Mouse (Mus musculus): ENCODE results near the gene Brpf3.

Gene Brpf3

DNA sequence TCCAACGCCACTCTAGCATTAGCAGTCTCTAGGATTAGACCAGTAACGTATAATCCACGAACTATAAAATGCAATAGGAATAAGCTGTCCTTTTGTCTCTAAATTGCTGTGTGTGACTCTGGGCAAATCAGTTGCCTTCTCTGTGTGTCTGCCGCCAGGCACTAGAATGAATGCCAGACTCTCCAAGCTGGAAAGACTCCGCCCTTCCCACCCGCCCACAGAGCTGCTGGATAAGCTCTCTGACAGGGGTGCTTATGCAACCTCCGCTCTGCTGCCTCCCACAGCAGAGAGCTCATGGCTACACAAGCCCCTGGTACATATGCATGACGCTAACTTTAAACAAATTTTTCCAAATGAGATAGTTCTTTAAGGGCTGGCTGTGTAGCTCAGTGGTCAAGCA lies 74.4 kb downstream of the Brpf3 start:
- DNase-seq: no peak

DNA sequence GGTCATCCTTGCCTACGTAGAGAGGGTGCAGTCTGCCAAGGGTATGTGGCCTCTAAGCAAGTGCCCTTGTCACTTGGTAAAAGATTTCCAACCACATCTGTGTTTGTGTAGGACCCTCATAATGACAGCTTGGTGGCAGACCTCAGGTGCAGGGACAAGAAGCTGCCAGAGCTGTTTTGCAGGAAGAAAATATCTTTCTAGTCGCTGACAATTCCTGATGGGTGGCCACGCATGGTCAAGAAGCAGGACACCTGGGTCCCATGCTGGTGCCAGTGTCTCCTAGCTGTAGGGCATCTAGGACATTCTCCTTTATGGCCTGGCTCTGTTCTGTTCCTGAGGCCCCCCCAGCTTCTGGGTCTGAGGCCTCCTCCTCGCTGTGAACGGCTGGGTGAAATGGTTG lies 75.4 kb downstream of the Brpf3 start:
- DNase-seq: no peak

DNA sequence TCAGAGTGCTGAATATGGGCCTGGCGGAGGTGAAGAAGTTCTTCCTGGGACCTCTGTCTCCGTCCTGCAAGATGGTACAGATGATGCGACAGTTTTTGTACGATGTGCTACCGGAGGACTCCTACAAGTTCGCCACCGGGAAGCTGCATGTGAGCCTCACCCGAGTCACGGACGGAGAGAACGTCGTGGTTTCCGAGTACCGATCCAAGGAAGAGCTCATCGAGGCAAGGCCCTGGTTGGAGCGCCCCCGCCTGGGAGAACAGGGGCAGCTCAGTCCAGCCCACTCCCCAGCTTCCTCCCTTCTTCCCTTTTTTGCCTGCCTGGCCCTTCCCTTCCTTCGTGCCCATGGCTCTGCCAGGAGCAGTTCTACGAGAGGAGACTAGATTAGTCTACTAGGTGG lies 75.9 kb downstream of the Brpf3 start:
- DNase-seq: peak; percentile 59

DNA sequence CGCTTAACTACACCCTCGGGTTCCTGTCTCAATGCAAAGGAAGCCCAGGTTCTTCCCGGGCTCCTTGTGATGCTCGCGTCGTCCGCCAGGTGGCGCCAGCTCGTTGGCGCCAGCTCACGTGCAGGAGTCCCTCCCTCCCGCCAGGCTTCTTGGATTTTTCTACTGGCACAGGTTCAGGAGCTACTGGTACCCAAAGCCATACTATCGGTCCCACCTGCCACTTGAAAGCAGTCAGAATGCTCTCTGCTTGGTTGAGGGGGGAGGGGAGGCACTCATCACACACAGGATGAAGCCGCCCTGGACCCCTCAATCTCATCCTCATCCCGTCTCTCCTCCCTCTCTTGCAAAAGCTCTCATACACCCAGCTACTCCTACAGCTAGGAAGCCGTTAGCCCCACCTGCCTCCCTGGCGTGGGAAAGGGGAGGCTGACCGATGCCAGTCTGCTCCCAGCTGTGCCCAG lies 79.1 kb downstream of the Brpf3 start:
- DNase-seq: peak; percentile 85

DNA sequence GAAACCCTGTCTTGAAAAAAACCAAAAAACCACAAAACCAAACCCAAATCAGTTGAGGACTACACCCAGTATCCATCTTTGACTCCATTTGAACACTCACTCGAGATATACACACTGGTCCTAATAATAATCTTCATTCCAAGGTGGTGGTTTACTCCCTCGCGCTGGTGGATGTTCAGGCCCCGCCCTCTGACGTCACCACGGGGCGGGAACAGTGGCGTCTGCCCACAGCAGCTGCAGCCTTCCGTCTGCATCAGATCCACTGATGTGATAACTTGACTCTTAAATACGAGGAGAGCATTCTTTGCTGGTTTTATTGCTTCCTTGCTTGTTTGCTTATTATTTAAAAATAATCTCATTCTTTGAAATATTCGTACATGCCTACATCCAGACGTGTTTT lies 81.4 kb downstream of the Brpf3 start:
- peak; percentile 85 for DNase-seq

DNA sequence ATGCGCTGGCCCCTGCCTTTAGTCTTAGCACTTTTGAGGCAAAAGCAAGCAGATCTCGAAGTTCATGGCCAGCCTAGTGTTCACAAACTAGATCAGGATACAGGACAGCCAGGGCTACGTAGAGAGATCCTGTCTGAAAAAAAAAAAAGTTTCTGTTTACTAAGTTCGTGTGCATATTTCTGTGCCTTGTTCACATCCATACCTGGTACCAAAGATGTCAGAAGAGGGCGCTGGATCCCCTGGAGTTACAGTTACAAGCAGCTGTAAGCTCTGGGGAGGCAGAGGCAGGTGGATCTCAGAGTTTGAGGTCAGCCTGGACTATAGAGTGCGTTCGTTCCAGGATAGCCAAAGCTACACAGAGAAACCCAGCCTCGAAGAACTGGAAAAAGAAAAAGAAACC lies 81.9 kb downstream of the Brpf3 start:
- no peak for DNase-seq

DNA sequence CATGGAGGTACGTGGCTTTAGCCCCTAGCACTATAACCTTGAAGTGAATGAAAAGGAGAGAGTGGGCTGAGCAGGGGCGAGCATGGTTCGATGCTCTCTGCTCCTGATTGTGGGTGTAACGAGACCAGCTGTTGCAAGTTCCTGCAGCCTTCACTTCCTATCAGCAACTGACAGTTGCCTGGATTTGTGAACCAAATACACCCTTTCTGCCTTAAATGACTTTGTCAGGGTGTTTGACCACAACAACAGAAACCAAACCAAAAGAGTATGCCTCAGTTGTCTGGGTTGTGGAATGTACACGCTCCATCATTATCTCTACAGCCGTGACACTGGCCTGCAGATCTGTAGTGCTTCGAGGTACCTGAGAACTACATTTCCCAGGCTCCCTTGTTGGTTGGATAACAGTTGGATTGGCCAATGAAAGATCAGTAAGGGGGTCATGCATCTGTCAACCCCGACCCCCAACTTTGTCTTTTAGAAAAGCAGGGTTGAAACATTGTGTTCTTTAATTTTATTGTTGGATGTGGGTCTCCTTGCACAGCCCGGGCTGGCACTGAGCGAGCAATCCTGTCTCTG lies 83.1 kb downstream of the Brpf3 start:
- no peak for DNase-seq

DNA sequence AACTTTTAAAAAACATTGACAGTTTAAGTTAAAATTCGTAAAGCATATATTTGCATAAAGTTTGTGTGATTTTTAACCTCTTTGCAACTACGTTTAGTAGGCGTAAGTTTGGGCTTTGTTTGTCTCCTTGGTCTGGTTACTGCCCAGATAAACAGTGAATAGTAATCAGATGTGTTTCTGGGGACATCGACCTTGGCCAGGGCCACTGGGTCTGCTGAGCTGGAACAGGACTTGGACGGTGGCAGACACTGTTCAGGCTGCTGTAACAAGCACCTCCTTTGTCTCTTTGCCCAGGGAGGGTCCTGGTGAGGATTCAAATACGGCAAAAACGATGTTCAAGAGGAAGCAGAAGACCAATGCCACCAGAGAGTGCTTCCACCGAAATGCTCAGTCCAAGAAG lies 84.3 kb downstream of the Brpf3 start:
- DNase-seq: no peak

DNA sequence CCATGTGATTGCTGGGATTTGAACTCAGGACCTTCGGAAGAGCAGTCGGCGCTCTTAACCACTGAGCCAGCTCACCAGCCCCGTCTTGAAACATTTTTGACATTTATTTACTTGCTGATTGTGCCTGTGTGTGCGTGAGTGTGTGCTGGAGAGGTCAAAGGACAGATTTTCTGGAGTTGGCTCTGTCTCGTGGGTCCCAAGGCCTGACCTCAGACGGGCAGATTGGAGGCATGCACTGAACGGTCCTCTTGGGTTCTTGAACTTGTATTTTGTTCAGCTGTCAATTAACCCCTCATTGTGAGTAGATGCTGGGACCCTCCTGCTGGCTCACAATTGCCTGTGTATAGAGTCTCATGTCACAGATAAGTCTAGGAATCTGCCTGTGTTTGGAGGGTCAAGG lies 85.4 kb downstream of the Brpf3 start:
- DNase-seq: no peak

Measured in retina, postnatal 1 day (tissue).